Mouse (Mus musculus) kidney, adult 2 months (tissue): Measurements from ENCODE around the gene Cdc14b. TPM values are rescaled to one million over a fixed set of nuclear protein-coding genes. Genes with fewer than 3 reads are reported as not detected.
A peak's percentile ranks its signal among the peaks of the same experiment; 100 is the strongest.

Experiments used
- DNase-seq: peaks from one replicate; pipeline ENCODE4 v3.0.0; 2021
- H3K27ac ChIP-seq: fragments of 200-500 bp; 2 replicates; pipeline ENCODE4 v1.5.1; 2012; ENCODE audit warnings: low read depth, low read length, control low read depth, inconsistent platforms; ENCODE audit not compliant: insufficient read depth
- H3K27me3 ChIP-seq: fragments of 200-500 bp; replicated peaks from 2 replicates; pipeline ENCODE4 v1.6.1; 2012; ENCODE audit warnings: mild to moderate bottlenecking, moderate library complexity, low read length, inconsistent platforms; ENCODE audit not compliant: control insufficient read depth, insufficient read depth
- H3K36me3 ChIP-seq: fragments of 200-500 bp; 2 replicates; pipeline ENCODE4 v1.6.1; 2012; ENCODE audit warnings: mild to moderate bottlenecking, moderate library complexity, low read length, inconsistent platforms; ENCODE audit not compliant: control insufficient read depth, insufficient read depth
- H3K4me1 ChIP-seq: fragments of 200-500 bp; 2 replicates; pipeline ENCODE4 v1.6.1; 2011; ENCODE audit warnings: low read length; ENCODE audit not compliant: control insufficient read depth, insufficient read depth
- H3K4me3 ChIP-seq: fragments of 200-500 bp; 2 replicates; pipeline ENCODE4 v1.5.1; 2011; ENCODE audit warnings: mild to moderate bottlenecking, low read depth, low read length, control low read depth; ENCODE audit not compliant: insufficient read depth
- CTCF ChIP-seq: fragments of 200-500 bp; conservative IDR thresholded peaks from 2 replicates; pipeline ENCODE4 v1.5.1; 2011; ENCODE audit warnings: low read depth, mild to moderate bottlenecking, control low read depth, low read length, moderate library complexity, mixed read lengths; ENCODE audit not compliant: insufficient read depth, insufficient read length
- POLR2A ChIP-seq: fragments of 200-500 bp; IDR thresholded peaks from one replicate; pipeline ENCODE4 v1.6.1; 2011; ENCODE audit warnings: low read depth, low read length, control low read depth
- WGBS: fragments of 180-500 bp; shearing (Covaris S2); methylation state at CpG from one replicate; pipeline ENCODE4 v1.1.7; 2018; 5-methylcytosine and 5-hydroxymethylcytosine counted together
- polyA plus RNA-seq: library from polyadenylated mRNA; depleted of rRNA; stranded (reverse); fragments of >200 nt; gene quantifications from 2 replicates; pipeline ENCODE4 v1.2.3, GENCODE M21; 2012

The Cdc14b gene
- polyA plus RNA-seq, 1 experiment = 7.7 TPM

GRCm38 (mm10) chr13:64273891-64274844 lies 922 bp downstream of the Cdc14b start:
- peak; percentile 30 for DNase-seq
- peak overlapping the region; percentile 63 for H3K4me3 ChIP-seq
- TF ChIP-seq CTCF (no peak), POLR2A (no peak)
- H3K36me3 ChIP-seq = no peaks in the 10 kb centered on the region
- WGBS = 3% methylated on average over 92 of the region's 95 CpGs
- no peaks in the 10 kb centered on the region; the same call in 1 of the 2 replicates for H3K27me3 ChIP-seq
- H3K4me1 ChIP-seq = peaks cover 3% of the 10 kb centered on the region; the same call in 1 of the 2 replicates
- no peak overlapping the region for H3K27ac ChIP-seq

GRCm38 (mm10) chr13:64273352-64273751 lies 1.7 kb downstream of the Cdc14b start:
- no peak overlapping the region for H3K4me3 ChIP-seq
- H3K36me3 ChIP-seq = no peaks in the 10 kb centered on the region
- WGBS = 67% methylated on average over 8 of the region's 8 CpGs

GRCm38 (mm10) chr13:64268384-64268783 lies 6.7 kb downstream of the Cdc14b start:
- no peak for DNase-seq
- H3K27ac ChIP-seq = no peak overlapping the region
- no peaks in the 10 kb centered on the region for H3K27me3 ChIP-seq
- no peak for TF ChIP-seq CTCF
- TF ChIP-seq POLR2A = no peak
- H3K36me3 ChIP-seq = no peaks in the 10 kb centered on the region
- WGBS = 77% methylated on average over 4 of the region's 4 CpGs
- no peak overlapping the region for H3K4me3 ChIP-seq
- peaks cover 3% of the 10 kb centered on the region; the same call in 1 of the 2 replicates for H3K4me1 ChIP-seq

More at GRCm38 (mm10) chr13:64273352-64273751, 1.7 kb downstream of the Cdc14b start:
- TF ChIP-seq CTCF (no peak), POLR2A (no peak)
- DNase-seq = no peak
- Histone ChIP-seq H3K27me3 (no peaks in the 10 kb centered on the region; the same call in 1 of the 2 replicates), H3K27ac (no peak overlapping the region), H3K4me1 (peaks cover 3% of the 10 kb centered on the region; the same call in 1 of the 2 replicates)

GRCm38 (mm10) chr13:64267151-64267550 lies 7.9 kb downstream of the Cdc14b start:
- Histone ChIP-seq H3K36me3 (no peaks in the 10 kb centered on the region), H3K27ac (no peak overlapping the region), H3K4me1 (peaks cover 3% of the 10 kb centered on the region; the same call in 1 of the 2 replicates), H3K4me3 (no peak overlapping the region), H3K27me3 (no peaks in the 10 kb centered on the region)
- TF ChIP-seq POLR2A = no peak
- TF ChIP-seq CTCF = no peak
- DNase-seq = no peak
- WGBS = 45% methylated on average over 9 of the region's 9 CpGs

- WGBS = 93% methylated on average over 6 of the region's 6 CpGs
- TF ChIP-seq CTCF = no peak
- TF ChIP-seq POLR2A = no peak
- H3K4me3 ChIP-seq = no peak overlapping the region
- H3K4me1 ChIP-seq = peaks cover 11% of the 10 kb centered on the region
- no peaks in the 10 kb centered on the region for H3K36me3 ChIP-seq
- DNase-seq = no peak
- H3K27me3 ChIP-seq = no peaks in the 10 kb centered on the region
- no peak overlapping the region for H3K27ac ChIP-seq
Observed at GRCm38 (mm10) chr13:64264586-64264985, 10.5 kb downstream of the Cdc14b start.

GRCm38 (mm10) chr13:64259903-64260302 lies 15.2 kb downstream of the Cdc14b start:
- 49% methylated on average over 7 of the region's 7 CpGs for WGBS
- Histone ChIP-seq H3K27me3 (no peaks in the 10 kb centered on the region), H3K4me1 (peaks cover 11% of the 10 kb centered on the region), H3K27ac (peak overlapping the region; percentile 36; the same call in 1 of the 2 replicates), H3K36me3 (no peaks in the 10 kb centered on the region), H3K4me3 (no peak overlapping the region)
- TF ChIP-seq POLR2A (no peak), CTCF (no peak)
- DNase-seq = peak; percentile 77

GRCm38 (mm10) chr13:64258516-64258821 lies 16.6 kb downstream of the Cdc14b start:
- Histone ChIP-seq H3K27me3 (no peaks in the 10 kb centered on the region), H3K27ac (no peak overlapping the region), H3K4me3 (no peak overlapping the region), H3K4me1 (peaks cover 8% of the 10 kb centered on the region), H3K36me3 (no peaks in the 10 kb centered on the region)
- TF ChIP-seq CTCF (no peak), POLR2A (no peak)
- no peak for DNase-seq
- 73% methylated on average over 4 of the region's 4 CpGs for WGBS
